Mouse (Mus musculus) brown adipose tissue, adult 24 weeks (tissue): ENCODE results near the gene 9930021J03Rik. TPM values are rescaled to one million over a fixed set of nuclear protein-coding genes. Genes with fewer than 3 reads are reported as not detected.
A peak's percentile ranks its signal among the peaks of the same experiment; 100 is the strongest.

Experiments
- H3K27ac ChIP-seq: fragments of 200-500 bp; replicated peaks from 2 replicates; pipeline ENCODE4 v1.5.1; 2012; ENCODE audit warnings: low read depth, mild to moderate bottlenecking, low read length
- H3K4me1 ChIP-seq: fragments of 200-500 bp; 2 replicates; pipeline ENCODE4 v1.6.1; 2012; ENCODE audit warnings: low read length, mixed read lengths; ENCODE audit not compliant: control insufficient read depth, insufficient read depth, insufficient read length
- H3K4me3 ChIP-seq: fragments of 200-500 bp; 2 replicates; pipeline ENCODE4 v1.5.1; 2012; ENCODE audit warnings: low read depth, mild to moderate bottlenecking, low read length, moderate library complexity; ENCODE audit not compliant: insufficient read depth
- polyA plus RNA-seq: library from polyadenylated mRNA; stranded (reverse); fragments of >200 nt; gene quantifications from 2 replicates; pipeline ENCODE4 v1.2.4, GENCODE M21; 2012; ENCODE audit not compliant: missing spikeins, insufficient read depth, insufficient read length

Gene 9930021J03Rik
- polyA plus RNA-seq, 1 experiment, result 11.4 TPM

GRCm38 (mm10) chr19:29683844-29684540 is 121.8 kb downstream of the 9930021J03Rik start:
- Histone ChIP-seq H3K27ac (no peak overlapping the region), H3K4me3 (peak overlapping the region; percentile 49; the same call in 1 of the 2 replicates), H3K4me1 (no peaks in the 10 kb centered on the region)

DNA sequence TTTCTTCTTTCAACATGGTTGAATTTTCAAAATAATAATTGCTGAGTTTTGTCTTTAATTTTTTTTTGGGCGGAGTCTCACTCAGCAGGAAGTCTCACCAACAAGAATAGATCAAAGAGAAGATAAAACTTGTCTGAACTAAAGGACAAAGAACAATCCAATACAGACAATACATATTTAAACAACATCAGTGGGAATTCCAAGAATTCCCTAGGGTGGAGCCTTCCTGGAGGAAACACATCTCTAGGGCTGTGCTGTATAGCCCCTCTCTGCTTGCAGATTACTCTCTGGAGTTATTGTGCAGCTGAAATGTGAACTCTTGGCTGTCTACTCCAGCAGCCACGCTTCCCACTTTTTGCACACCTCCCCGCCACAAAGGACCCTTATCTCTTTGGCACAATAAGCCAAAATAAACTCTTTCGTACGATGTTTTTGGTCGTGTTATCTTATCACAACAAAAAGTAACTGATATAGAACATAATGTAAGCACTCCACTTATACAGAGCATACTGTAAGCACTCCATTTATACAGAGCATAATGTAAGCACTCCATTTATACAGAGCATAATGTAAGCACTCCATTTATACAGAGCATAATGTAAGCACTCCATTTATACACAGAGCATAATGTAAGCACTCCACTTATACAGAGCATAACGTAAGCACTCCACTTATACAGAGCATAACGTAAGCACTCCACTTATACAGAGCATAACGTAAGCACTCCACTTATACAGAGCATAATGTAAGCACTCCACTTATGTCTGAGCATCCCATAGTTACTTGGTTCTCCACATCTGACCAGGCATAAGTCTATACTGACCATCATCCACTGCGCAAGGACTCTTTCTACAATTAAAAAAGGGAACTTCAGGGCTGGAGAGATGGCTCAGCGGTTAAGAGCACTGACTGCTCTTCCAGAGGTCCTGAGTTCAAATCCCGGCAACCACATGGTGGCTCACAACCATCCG is 125.3 kb downstream of the 9930021J03Rik start:
- H3K4me1 ChIP-seq, result peaks cover 2% of the 10 kb centered on the region; the same call in 1 of the 2 replicates
- no peak overlapping the region for H3K4me3 ChIP-seq
- no peak overlapping the region for H3K27ac ChIP-seq

GRCm38 (mm10) chr19:29678181-29678778 is 127.5 kb downstream of the 9930021J03Rik start:
- Histone ChIP-seq H3K4me1 (peaks cover 6% of the 10 kb centered on the region; the same call in 1 of the 2 replicates), H3K27ac (no peak overlapping the region), H3K4me3 (no peak overlapping the region)

GRCm38 (mm10) chr19:29676479-29677193 is 129.2 kb downstream of the 9930021J03Rik start:
- Histone ChIP-seq H3K4me1 (peaks cover 6% of the 10 kb centered on the region; the same call in 1 of the 2 replicates), H3K4me3 (no peak overlapping the region), H3K27ac (peak overlapping the region; percentile 97)

DNA sequence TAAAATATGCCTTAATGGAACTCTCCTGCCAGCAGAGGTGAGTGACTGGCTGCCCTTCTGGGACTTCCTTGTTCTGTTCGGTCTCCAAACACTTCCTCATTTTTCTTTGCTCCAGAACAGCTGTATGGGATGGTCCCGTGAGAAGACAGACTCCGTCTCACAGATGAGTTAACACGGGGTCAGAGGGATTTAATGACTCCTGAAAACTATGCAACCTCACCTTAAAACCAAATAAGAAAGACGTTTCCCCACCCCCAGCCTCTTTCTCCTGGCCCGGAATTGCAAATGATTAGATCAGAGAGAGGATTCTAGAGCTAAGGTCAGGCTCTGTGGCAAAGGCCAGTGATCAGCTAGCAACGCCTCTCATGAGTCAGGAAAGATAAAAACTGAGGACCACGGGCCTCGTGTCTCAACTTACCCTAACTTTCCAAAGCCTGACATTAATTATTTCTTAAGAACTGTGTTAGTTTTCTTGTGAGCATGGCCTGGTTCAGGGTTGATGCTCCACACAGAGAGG is 130.2 kb downstream of the 9930021J03Rik start:
- Histone ChIP-seq H3K4me1 (peaks cover 6% of the 10 kb centered on the region; the same call in 1 of the 2 replicates), H3K27ac (peak overlapping the region; percentile 97), H3K4me3 (no peak overlapping the region)

DNA sequence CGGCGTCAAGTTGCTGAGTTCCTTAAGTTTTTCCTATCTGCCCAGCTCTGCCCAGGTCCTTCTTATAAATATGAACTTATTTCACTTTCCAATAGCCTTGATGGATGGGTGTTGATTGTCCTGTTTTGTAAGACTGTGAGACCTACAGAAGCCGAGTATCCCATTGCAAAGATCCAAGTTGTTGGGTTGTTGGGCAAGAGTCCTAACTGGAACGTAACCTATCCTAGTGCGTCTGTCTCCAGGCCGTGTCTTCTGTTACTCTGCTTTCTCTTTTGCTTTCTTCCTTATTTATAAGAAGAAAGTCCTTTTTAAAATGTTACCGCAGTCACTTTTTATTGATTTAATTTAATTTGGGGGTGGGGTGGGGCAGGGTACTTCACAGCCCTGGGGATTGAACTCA is 130.8 kb downstream of the 9930021J03Rik start:
- H3K27ac ChIP-seq, result peak overlapping the region; percentile 97
- no peak overlapping the region for H3K4me3 ChIP-seq
- H3K4me1 ChIP-seq, result peaks cover 6% of the 10 kb centered on the region; the same call in 1 of the 2 replicates

DNA sequence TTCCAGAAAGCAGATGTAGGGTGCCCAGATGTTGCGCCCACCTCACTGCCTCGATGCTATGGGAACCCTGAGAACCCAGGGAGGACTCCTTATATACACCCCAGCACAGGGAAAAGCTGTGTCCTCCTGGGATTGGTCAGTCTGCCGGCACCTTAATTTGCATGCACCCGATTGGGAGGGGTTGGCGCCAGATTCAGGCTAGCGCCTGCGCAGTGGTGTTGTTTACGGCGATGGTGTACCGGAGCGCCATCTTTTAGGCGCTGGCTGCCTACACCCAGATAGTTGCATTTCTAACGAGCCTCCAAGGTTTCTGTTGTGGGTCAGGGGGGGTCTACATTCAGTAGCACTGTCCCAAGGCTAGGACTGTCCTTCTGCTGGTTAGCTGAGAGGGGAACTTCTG is 133.1 kb downstream of the 9930021J03Rik start:
- Histone ChIP-seq H3K27ac (no peak overlapping the region), H3K4me3 (no peak overlapping the region)

GRCm38 (mm10) chr19:29671160-29671559 is 134.6 kb downstream of the 9930021J03Rik start:
- no peak overlapping the region for H3K27ac ChIP-seq

More for the DNA sequence above, 133.1 kb downstream of the 9930021J03Rik start:
- peaks cover 6% of the 10 kb centered on the region; the same call in 1 of the 2 replicates for H3K4me1 ChIP-seq

GRCm38 (mm10) chr19:29670247-29670646 is 135.5 kb downstream of the 9930021J03Rik start:
- Histone ChIP-seq H3K27ac (no peak overlapping the region), H3K4me3 (no peak overlapping the region), H3K4me1 (peaks cover 5% of the 10 kb centered on the region; the same call in 1 of the 2 replicates)

More at GRCm38 (mm10) chr19:29671160-29671559, 134.6 kb downstream of the 9930021J03Rik start:
- Histone ChIP-seq H3K4me3 (no peak overlapping the region), H3K4me1 (peaks cover 10% of the 10 kb centered on the region; the same call in 1 of the 2 replicates)

DNA sequence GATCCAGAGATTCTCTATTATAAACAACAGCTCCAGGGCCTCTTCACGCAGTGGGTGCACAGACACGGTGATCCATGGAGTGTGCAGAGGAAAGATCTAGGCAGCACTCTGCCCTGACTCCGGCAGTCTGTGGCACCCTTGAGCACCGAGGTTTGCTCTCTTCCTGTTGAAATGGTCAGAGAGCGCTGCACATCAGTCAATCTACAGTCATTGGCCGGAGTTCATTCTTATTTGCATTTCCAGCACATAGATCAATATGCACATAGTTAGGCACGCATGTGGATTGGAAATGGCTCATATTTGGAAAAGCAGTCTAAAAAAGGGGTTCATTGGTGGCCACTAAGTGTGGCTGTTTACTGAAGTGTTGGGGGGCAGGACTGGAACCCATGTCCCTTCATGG is 137.7 kb downstream of the 9930021J03Rik start:
- H3K4me1 ChIP-seq, result peaks cover 4% of the 10 kb centered on the region; the same call in 1 of the 2 replicates
- H3K27ac ChIP-seq, result no peak overlapping the region
- no peak overlapping the region for H3K4me3 ChIP-seq

- Histone ChIP-seq H3K4me3 (no peak overlapping the region), H3K27ac (no peak overlapping the region; the same call in 1 of the 2 replicates), H3K4me1 (peaks cover 4% of the 10 kb centered on the region; the same call in 1 of the 2 replicates)
These were observed 138.7 kb downstream of the 9930021J03Rik start for GRCm38 (mm10) chr19:29666965-29667594.

DNA sequence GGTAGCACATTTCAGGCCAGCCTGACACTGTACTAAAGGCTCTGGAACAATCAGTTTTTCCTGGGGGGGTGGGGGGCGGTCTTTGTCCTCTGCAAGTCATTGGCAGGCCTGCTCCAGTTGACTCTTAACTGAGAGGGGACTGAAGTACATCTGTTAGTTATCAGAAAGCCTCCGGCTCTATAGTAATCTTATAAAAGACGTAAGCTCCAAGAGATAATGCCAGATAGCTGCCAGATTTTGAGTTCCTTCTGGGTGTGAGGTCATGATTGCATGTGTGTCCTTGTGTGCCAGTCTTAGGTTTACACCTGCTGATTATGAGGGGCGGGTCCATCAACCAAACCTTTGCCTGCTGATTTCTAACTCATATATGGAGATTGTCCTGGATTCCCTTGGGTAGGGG is 139.6 kb downstream of the 9930021J03Rik start:
- peaks cover 4% of the 10 kb centered on the region; the same call in 1 of the 2 replicates for H3K4me1 ChIP-seq
- no peak overlapping the region for H3K27ac ChIP-seq
- H3K4me3 ChIP-seq, result no peak overlapping the region

DNA sequence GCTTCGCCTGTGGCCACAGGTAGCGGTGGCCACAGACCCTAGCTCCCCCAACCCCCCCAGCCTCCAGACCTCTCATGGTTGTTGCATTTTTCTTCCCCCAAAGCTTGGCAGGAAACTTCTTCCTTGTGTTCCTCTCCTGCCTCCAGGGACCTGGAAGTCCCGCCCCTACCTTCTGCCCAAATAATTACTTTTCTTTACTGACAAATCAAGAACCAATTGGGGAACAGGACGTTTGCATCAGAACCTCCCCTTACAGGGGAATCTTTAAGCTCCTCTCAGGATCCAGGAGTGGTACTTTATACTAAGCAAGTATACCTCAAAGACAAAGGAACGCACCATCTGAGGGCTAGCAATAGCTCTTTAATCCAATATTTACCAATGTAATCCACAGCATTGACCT is 140.9 kb downstream of the 9930021J03Rik start:
- H3K4me3 ChIP-seq, result no peak overlapping the region
- H3K27ac ChIP-seq, result no peak overlapping the region
- H3K4me1 ChIP-seq, result peaks cover 4% of the 10 kb centered on the region; the same call in 1 of the 2 replicates
